Mouse (Mus musculus) gonadal fat pad, adult 2 months (tissue): ENCODE data around the gene Maf. TPM values are rescaled to one million over a fixed set of nuclear protein-coding genes. Genes with fewer than 3 reads are reported as not detected.

Experiments
- DNase-seq: peaks from one replicate; pipeline ENCODE4 v3.0.0-alpha.2; 2012; ENCODE audit warnings: low read depth
- polyA plus RNA-seq: library from polyadenylated mRNA; depleted of rRNA; stranded (reverse); fragments of >200 nt; gene quantifications from 2 replicates; pipeline ENCODE4 v1.2.3, GENCODE M21; 2012; rRNA removed

Maf gene
- 7.8 and 11.4 TPM in 2 replicates for polyA plus RNA-seq

DNA sequence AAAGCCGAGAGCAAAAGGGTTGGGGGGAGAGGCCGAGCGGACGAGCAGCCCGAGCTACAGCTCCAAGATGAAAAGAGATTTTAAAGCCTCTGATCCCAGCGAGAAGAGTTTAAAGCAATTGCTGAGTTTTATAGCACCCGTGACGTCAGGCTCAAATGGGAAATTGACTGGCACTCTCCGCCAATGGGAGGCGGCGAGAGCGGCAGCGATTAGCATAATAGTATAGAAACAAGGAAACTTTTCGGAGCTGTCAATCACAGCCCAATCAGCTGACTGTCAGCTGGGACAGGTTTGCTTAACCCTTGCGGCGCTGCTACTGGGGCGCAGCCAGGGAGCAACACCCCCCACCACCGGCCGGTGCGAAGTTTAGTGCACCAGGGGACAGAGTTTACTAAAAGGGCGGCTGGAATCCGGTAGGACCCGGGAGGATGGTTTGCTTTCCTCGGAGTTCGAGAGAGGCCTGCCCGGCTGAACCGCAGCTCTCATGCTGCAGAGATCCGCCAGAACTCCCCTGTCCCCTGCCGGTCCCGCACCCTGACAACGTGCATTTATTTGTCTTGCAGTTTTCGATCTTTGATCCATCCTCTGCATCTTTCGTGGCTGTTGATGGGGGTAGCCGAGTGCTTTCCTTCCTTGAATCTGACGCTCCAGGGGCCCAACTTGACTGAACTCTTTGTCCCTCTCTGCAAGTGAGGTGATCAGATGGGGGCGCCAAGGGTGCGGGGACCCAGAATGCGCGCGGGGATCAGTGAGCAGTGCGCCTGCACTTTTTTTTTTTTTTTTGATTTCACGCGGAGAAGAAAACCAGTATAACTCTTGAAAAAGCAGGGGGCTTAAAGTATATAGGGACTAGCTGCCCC is at the start of gene Maf:
Gene Maf, minus strand, starts transcription at position 64 of the 860 bp plus-strand sequence.
- DNase-seq = peak; percentile 85

GRCm38 (mm10) chr8:115756965-115757364 is 49.4 kb upstream of the Maf start:
- DNase-seq = no peak

- DNase-seq = peak; percentile 44
Observed at GRCm38 (mm10) chr8:115756027-115756426, 48.4 kb upstream of the Maf start.

GRCm38 (mm10) chr8:115754694-115755093 is 47.1 kb upstream of the Maf start:
- no peak for DNase-seq

- no peak for DNase-seq
Observed at GRCm38 (mm10) chr8:115753801-115754200, 46.2 kb upstream of the Maf start.

DNA sequence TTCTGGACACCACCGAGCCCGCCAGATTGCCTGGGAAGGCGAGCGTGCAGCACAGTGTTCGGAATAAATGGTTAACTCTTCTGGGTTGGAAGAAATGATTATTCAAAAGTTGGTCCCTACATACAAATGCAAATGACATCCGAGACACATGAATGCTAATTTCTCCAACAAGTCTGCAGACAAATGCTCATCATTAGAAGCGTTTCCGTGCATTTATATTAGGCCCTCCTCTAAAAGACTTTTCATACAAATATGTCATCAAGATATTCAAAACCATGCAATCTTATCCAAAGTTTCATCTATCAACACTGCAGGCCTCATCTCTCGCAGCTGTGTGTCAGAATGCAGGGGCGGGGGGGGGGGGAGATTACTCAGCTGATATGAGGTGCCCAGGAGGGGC is 39.8 kb upstream of the Maf start:
- no peak for DNase-seq

- no peak for DNase-seq
Observed at GRCm38 (mm10) chr8:115745648-115746047, 38.1 kb upstream of the Maf start.

- no peak for DNase-seq
Observed at GRCm38 (mm10) chr8:115743441-115743840, 35.8 kb upstream of the Maf start.

GRCm38 (mm10) chr8:115742646-115743045 is 35.1 kb upstream of the Maf start:
- no peak for DNase-seq

DNA sequence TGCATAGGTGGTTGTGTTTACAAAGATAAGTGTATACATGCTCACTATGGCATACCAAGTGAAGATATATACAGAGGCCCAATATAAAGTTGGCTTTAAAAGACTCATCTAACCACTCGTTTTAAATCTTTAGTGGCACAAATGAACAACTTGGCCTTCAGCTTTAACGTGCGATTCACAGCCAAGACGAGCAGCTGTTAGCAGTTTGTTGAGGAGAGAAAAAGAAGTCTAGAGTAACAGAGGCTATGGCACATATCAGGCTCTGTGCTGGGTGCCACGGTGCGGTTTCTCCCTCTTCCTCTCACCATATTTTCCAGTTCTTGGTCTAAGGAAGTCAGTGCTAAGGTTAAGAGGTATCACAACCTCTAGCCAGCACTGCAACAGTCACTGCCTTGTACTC is 34.4 kb upstream of the Maf start:
- no peak for DNase-seq

- no peak for DNase-seq
Observed at GRCm38 (mm10) chr8:115739756-115740155, 32.2 kb upstream of the Maf start.

- no peak for DNase-seq
Observed at GRCm38 (mm10) chr8:115732401-115732800, 24.8 kb upstream of the Maf start.

GRCm38 (mm10) chr8:115726807-115727206 is 19.2 kb upstream of the Maf start:
- no peak for DNase-seq

DNA sequence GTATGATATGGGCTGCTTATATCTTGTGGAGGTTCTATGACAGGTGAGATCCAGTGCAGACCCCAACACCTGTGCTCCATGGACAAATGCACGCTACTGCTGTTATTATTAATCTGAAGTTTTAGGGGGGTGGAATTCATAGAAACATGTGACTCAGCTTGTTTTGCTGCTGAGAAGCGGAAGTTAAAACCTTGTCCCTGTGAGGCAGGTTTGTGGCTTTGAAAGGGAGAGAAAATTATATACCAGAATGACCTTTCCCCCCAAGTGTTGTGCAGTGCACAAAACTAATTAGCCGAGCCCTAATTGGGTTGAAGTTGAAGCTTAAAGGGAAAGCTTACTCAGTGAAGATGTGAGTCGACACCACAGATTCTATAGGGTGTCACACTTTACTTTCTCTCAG is 18.6 kb upstream of the Maf start:
- no peak for DNase-seq

GRCm38 (mm10) chr8:115719126-115719525 is 11.5 kb upstream of the Maf start:
- no peak for DNase-seq

- DNase-seq = no peak
Observed at GRCm38 (mm10) chr8:115718621-115719020, 11.0 kb upstream of the Maf start.

DNA sequence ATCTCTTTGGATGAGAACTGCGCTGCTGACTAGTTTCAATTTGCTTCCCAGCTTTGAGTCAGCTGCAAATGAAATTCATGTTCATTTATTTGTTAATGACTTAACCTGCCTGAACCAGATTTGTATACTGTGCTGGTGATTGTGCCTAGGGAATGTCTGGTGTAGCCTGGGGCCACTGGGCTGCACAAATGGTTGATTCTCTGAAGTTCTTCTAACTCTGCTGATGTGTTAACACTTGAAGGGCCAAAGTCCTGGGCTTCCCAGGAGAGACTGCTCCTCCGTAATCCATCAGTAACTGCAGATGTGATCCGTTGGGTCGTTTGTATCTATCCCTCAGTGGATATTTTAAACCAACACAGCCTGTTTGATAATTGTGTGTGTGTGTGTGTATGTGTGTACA is 7.7 kb upstream of the Maf start:
- DNase-seq = no peak

DNA sequence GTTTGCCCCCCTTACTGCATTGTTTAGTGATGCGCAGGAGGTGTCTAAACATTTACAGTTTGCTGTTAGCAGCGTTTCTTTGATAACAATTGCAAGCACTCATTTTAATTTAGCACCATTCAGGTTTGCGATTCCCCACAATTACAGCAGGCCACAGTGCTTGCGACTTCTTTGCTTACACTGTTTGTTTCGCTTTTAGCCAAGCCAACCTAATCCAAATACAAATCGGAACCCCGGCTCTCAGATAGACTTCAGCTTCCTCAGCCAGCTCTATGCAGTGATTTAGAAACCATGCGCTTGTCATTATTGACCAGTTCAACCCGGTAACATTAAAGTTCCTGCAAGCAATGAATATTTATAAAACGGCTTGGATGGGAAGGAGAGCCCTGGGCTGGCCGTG is 3.5 kb upstream of the Maf start:
- no peak for DNase-seq

- no peak for DNase-seq
Observed at GRCm38 (mm10) chr8:115709931-115710330, 2.3 kb upstream of the Maf start.

DNA sequence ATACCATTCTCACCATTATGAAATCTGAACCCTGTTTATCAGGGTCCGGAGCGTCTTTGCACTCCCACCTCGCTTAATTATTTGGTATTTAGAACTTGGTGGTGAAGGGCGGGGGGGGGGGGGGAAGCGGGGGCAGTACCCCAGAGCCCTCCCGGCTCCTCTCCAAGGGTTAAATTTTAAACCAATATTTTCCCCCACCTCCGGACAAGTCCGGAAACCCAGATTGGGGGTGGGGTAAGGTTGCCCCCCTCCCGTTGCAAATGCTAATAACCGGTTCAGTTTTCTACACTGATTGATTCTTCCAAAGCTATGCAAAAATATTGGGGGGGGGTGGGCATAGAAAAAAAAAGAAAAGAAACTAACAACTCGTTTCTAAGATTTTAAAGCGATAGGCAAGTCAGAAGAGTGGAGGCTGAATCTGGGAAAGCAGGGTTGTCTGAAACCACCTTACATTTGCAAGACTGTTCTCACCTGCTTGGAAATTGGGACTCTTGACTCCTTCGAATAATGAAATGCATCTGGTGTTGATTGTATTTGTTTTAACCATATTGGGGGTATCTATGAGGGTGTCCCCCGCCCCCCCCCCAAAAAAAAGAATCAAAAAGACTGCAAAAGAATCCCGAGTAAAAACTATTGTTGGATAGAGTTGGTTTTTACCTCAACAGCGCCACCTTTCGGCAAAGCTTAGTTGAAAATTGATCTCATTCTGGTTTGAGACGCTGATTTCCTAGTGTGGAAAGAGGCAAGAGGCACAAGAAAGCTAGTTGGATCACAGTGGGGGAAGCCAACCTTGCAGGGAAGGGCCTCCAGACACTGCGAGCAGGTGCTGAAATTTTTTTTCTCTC is 1.6 kb upstream of the Maf start:
- DNase-seq = no peak

- no peak for DNase-seq
Observed at GRCm38 (mm10) chr8:115706861-115707730, 498 bp downstream of the Maf start.

- DNase-seq = no peak
Observed at GRCm38 (mm10) chr8:115706411-115706860, 1.2 kb downstream of the Maf start.
